Mouse (Mus musculus): ENCODE results near the gene Nub1. TPM values are rescaled to one million over a fixed set of nuclear protein-coding genes. Genes with fewer than 3 reads are reported as not detected.

Gene Nub1
- polyA plus RNA-seq, 1 experiment, result 81.1 TPM

DNA sequence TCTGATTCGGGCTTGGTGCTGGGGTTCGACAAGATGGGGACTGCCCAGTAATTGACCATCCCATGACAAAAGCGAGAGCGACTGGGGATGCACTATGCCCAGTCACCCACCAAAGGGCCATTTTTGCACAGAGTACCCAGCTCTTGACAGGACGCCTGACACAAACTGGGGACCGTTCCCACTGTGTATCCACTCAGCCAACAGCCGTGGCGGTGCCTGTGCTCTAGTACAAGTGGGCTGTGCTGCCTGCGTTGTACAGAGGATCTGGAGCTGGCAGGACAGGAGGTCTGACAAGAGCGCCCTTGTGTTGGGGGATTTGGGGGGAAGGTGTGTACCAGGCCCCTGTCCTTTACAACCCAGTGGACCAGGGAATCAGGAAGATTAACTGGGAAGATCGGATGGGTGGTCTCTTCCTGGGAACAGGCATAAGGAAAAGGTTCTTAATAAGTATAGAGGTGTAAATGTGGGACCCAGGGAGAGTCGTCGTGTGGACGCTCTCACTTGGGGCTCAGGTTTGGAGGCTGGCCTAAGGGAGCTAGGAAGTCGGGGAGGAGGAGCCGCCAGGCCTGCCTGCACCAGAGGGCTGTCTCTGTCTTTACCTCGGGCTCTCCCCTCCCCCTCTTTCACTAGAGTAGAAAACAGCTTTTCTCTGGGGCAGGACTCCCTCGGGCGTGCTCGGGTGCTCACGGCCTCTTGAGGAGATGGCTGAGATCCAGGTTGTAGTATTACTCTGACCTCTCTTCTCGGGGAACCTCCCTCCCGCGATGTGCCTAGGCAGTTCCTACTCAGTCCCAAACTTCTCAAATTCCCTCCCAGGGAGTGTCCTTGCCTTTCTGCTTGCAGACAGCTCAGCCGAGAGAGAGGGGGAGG lies 66.2 kb downstream of the Nub1 start:
- peaks cover 5% of the 10 kb centered on the region for H3K4me1 ChIP-seq (ENCODE audit: control insufficient read depth, insufficient read depth, low read length)
- H3K4me3 ChIP-seq (ENCODE audit: low read depth, low read length), result peak overlapping the region; percentile 89
- no peaks in the 10 kb centered on the region for H3K27me3 ChIP-seq (ENCODE audit: control insufficient read depth, insufficient read depth, low read length, poor library complexity, severe bottlenecking)
- TF ChIP-seq EP300 (IDR thresholded peaks at IDR 0.05; ENCODE audit: insufficient read depth, low read depth, low read length) (peak; percentile 88), CTCF (IDR thresholded peaks at IDR 0.05; ENCODE audit: low read depth, low read length) (no peak), POLR2A (IDR thresholded peaks at IDR 0.05; ENCODE audit: insufficient read depth, low read length) (peak; percentile 22)
- H3K9ac ChIP-seq (ENCODE audit: low read depth, poor library complexity, severe bottlenecking), result peak overlapping the region; percentile 92
- no peaks in the 10 kb centered on the region for H3K36me3 ChIP-seq (ENCODE audit: control insufficient read depth, insufficient read depth, low read length, poor library complexity, severe bottlenecking)
- H3K9me3 ChIP-seq (replicated peaks; ENCODE audit: control insufficient read depth, insufficient read depth, low read length, poor library complexity, severe bottlenecking), result no peaks in the 10 kb centered on the region
- peak overlapping the region; percentile 86 for H3K27ac ChIP-seq (ENCODE audit: insufficient read depth, low read length)

DNA sequence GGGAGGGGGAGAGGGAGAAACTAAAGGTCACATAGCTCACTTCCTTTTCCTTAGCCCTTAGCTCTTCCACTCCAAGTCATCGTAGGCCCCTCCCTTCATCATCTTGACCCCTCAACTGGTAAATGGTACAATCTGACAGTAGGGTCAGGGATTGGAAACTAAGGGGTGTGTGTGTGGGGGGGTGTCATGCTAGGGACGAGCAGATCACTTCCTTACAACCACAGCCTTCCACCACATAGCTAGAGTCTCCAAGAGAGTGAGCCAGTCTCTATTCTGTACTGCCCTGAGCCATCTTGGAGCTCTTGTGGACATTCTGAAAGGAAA lies 66.8 kb downstream of the Nub1 start:
- Histone ChIP-seq H3K9ac (ENCODE audit: low read depth, poor library complexity, severe bottlenecking) (0 out of 2 replicates have a peak overlapping the region, but pooled peaks have one; percentile 92), H3K4me1 (ENCODE audit: control insufficient read depth, insufficient read depth, low read length) (peaks cover 5% of the 10 kb centered on the region), H3K9me3 (replicated peaks; ENCODE audit: control insufficient read depth, insufficient read depth, low read length, poor library complexity, severe bottlenecking) (no peaks in the 10 kb centered on the region), H3K27me3 (ENCODE audit: control insufficient read depth, insufficient read depth, low read length, poor library complexity, severe bottlenecking) (no peaks in the 10 kb centered on the region), H3K4me3 (ENCODE audit: low read depth, low read length) (peak overlapping the region; percentile 89), H3K36me3 (ENCODE audit: control insufficient read depth, insufficient read depth, low read length, poor library complexity, severe bottlenecking) (no peaks in the 10 kb centered on the region), H3K27ac (ENCODE audit: insufficient read depth, low read length) (peak overlapping the region; percentile 86)
- TF ChIP-seq POLR2A (IDR thresholded peaks at IDR 0.05; ENCODE audit: insufficient read depth, low read length) (no peak), EP300 (IDR thresholded peaks at IDR 0.05; ENCODE audit: insufficient read depth, low read depth, low read length) (no peak), CTCF (IDR thresholded peaks at IDR 0.05; ENCODE audit: low read depth, low read length) (no peak)

DNA sequence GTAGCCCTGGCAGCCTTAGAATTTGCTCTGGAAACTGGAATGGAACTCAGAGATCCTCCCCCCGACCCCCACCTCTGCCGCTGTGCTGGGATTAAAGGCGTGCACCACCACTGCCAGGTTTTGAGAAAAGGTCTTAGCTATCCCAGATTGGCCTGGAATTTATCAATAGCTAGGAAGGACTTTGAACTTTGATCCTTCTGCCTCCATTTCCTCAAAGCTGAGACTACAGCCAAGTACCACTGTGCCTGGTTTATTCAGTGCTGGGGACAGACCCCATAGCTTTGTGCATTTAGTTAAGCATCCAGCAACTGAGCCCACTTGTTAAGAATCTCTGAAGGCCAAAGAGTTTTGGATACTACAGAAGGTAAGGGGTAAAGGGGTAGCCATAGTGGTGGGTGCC lies 71.6 kb downstream of the Nub1 start:
- H3K9me3 ChIP-seq (replicated peaks; ENCODE audit: control insufficient read depth, insufficient read depth, low read length, poor library complexity, severe bottlenecking), result no peaks in the 10 kb centered on the region
- H3K4me3 ChIP-seq (ENCODE audit: low read depth, low read length), result no peak overlapping the region
- H3K27me3 ChIP-seq (ENCODE audit: control insufficient read depth, insufficient read depth, low read length, poor library complexity, severe bottlenecking), result no peaks in the 10 kb centered on the region
- H3K9ac ChIP-seq (ENCODE audit: low read depth, poor library complexity, severe bottlenecking), result no peak overlapping the region
- TF ChIP-seq POLR2A (IDR thresholded peaks at IDR 0.05; ENCODE audit: insufficient read depth, low read length) (no peak), CTCF (IDR thresholded peaks at IDR 0.05; ENCODE audit: low read depth, low read length) (no peak), EP300 (IDR thresholded peaks at IDR 0.05; ENCODE audit: insufficient read depth, low read depth, low read length) (no peak)
- H3K4me1 ChIP-seq (ENCODE audit: control insufficient read depth, insufficient read depth, low read length), result no peaks in the 10 kb centered on the region
- H3K27ac ChIP-seq (ENCODE audit: insufficient read depth, low read length), result no peak overlapping the region
- H3K36me3 ChIP-seq (ENCODE audit: control insufficient read depth, insufficient read depth, low read length, poor library complexity, severe bottlenecking), result no peaks in the 10 kb centered on the region

DNA sequence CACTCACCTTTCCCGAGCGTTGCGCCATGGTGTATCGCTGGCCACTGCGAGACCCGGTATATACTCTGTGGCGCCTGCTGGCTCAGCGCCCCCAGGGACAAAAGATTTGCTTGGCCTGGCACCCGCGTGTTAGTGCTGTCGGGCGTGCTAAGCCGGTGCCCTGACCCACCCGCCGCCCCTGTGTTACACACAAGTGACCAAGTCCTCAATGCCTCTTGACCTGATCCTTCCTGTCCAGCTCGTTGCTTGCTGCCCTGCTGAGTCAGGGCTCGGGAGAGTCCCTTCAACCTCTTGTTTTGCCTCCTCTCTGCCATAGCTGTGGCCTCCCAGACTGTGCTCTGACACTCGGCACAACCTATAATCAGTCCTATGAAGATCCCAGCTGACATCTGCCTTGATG lies 72.5 kb downstream of the Nub1 start, which contains the start of gene Crygn:
Gene Crygn (minus strand): TSS at position 193 of the 400 bp plus-strand sequence.
- peak within 1 kb of the TSS; percentile 45 for H3K4me3 ChIP-seq (ENCODE audit: low read depth, low read length)
- peak within 1 kb of the TSS; percentile 38 for H3K9ac ChIP-seq (ENCODE audit: low read depth, poor library complexity, severe bottlenecking)
- H3K27ac ChIP-seq (ENCODE audit: insufficient read depth, low read length), result no peak within 1 kb of the TSS

More for the DNA sequence above, 72.5 kb downstream of the Nub1 start, which contains the start of gene Crygn:
- Histone ChIP-seq H3K27me3 (ENCODE audit: control insufficient read depth, insufficient read depth, low read length, poor library complexity, severe bottlenecking) (no peaks in the 10 kb centered on the region), H3K36me3 (ENCODE audit: control insufficient read depth, insufficient read depth, low read length, poor library complexity, severe bottlenecking) (no peaks in the 10 kb centered on the region), H3K4me1 (ENCODE audit: control insufficient read depth, insufficient read depth, low read length) (no peaks in the 10 kb centered on the region), H3K9me3 (replicated peaks; ENCODE audit: control insufficient read depth, insufficient read depth, low read length, poor library complexity, severe bottlenecking) (no peaks in the 10 kb centered on the region)
- no peak for TF ChIP-seq CTCF (IDR thresholded peaks at IDR 0.05; ENCODE audit: low read depth, low read length)
- TF ChIP-seq EP300 (IDR thresholded peaks at IDR 0.05; ENCODE audit: insufficient read depth, low read depth, low read length), result no peak
- TF ChIP-seq POLR2A (IDR thresholded peaks at IDR 0.05; ENCODE audit: insufficient read depth, low read length), result no peak

Other genes starting within 250 kb of the Nub1 start
- gene Fastk, start 240.2 kb upstream of the Nub1 start, polyA plus RNA-seq (2011; ENCODE audit: insufficient read depth, insufficient read length, low read depth, missing spikeins), result 51.6 and 59.8 TPM in 2 replicates
- 4.8 and 7.7 TPM in 2 replicates for gene Tmub1, start 237.7 kb upstream of the Nub1 start, polyA plus RNA-seq (2011; ENCODE audit: insufficient read depth, insufficient read length, low read depth, missing spikeins)
- gene Agap3, start 233.4 kb upstream of the Nub1 start, polyA plus RNA-seq (2011; ENCODE audit: insufficient read depth, insufficient read length, low read depth, missing spikeins), result 76.8 and 79.9 TPM in 2 replicates
- 0.20 TPM in 1 of 2 replicates, not detected in the other for gene Gbx1, start 158.3 kb upstream of the Nub1 start, polyA plus RNA-seq (2011; ENCODE audit: insufficient read depth, insufficient read length, low read depth, missing spikeins)
- not detected in 2 replicates for gene Asb10, start 144.6 kb upstream of the Nub1 start, polyA plus RNA-seq (2011; ENCODE audit: insufficient read depth, insufficient read length, low read depth, missing spikeins)
- gene 4931409K22Rik, start 128.7 kb upstream of the Nub1 start, polyA plus RNA-seq (2011; ENCODE audit: insufficient read depth, insufficient read length, low read depth, missing spikeins), result not detected in 2 replicates
- 113 and 120 TPM in 2 replicates for gene Abcf2, start 108.1 kb upstream of the Nub1 start, polyA plus RNA-seq (2011; ENCODE audit: insufficient read depth, insufficient read length, low read depth, missing spikeins)
- 5.7 and 8.3 TPM in 2 replicates for gene Chpf2, start 98.8 kb upstream of the Nub1 start, polyA plus RNA-seq (2011; ENCODE audit: insufficient read depth, insufficient read length, low read depth, missing spikeins)
- 1.5 and 1.9 TPM in 2 replicates for gene Smarcd3, start 61.1 kb upstream of the Nub1 start, polyA plus RNA-seq (2011; ENCODE audit: insufficient read depth, insufficient read length, low read depth, missing spikeins)
- 10.3 and 11.3 TPM in 2 replicates for gene Wdr86, start 45.2 kb downstream of the Nub1 start, polyA plus RNA-seq (2011; ENCODE audit: insufficient read depth, insufficient read length, low read depth, missing spikeins)
- 8.2 TPM in 1 of 2 replicates, not detected in the other for gene Crygn, start 72.5 kb downstream of the Nub1 start, polyA plus RNA-seq (2011; ENCODE audit: insufficient read depth, insufficient read length, low read depth, missing spikeins)
- 87.5 and 112 TPM in 2 replicates for gene Rheb, start 157.1 kb downstream of the Nub1 start, polyA plus RNA-seq (2011; ENCODE audit: insufficient read depth, insufficient read length, low read depth, missing spikeins)